Mouse (Mus musculus): ENCODE data around the gene Rfng. TPM values are rescaled to one million over a fixed set of nuclear protein-coding genes. Genes with fewer than 3 reads are reported as not detected.

The Rfng gene
- polyA plus RNA-seq, 1 experiment from 2014 or later: 39.4 TPM

Other genes starting within 250 kb of the Rfng start
- 291 and 313 TPM in 2 replicates for gene Mcrip1, start 234.5 kb downstream of the Rfng start, polyA plus RNA-seq (2014; fragmentation: Nextera tagmentation; extraction: Ambion mirVana)
- gene Ppp1r27, start 233.1 kb downstream of the Rfng start, polyA plus RNA-seq (2014; fragmentation: Nextera tagmentation; extraction: Ambion mirVana): not detected in 2 replicates
- 325 and 332 TPM in 2 replicates for gene P4hb, start 211.0 kb downstream of the Rfng start, polyA plus RNA-seq (2014; fragmentation: Nextera tagmentation; extraction: Ambion mirVana)
- gene Arhgdia, start 202.6 kb downstream of the Rfng start, polyA plus RNA-seq (2014; fragmentation: Nextera tagmentation; extraction: Ambion mirVana): 449 and 481 TPM in 2 replicates
- 318 and 352 TPM in 2 replicates for gene Alyref, start 185.8 kb downstream of the Rfng start, polyA plus RNA-seq (2014; fragmentation: Nextera tagmentation; extraction: Ambion mirVana)
- gene Anapc11, start 185.8 kb downstream of the Rfng start, polyA plus RNA-seq (2014; fragmentation: Nextera tagmentation; extraction: Ambion mirVana): 237 and 281 TPM in 2 replicates
- 0.46 and 0.98 TPM in 2 replicates for gene Npb, start 175.7 kb downstream of the Rfng start, polyA plus RNA-seq (2014; fragmentation: Nextera tagmentation; extraction: Ambion mirVana)
- gene Pcyt2, start 166.3 kb downstream of the Rfng start, polyA plus RNA-seq (2014; fragmentation: Nextera tagmentation; extraction: Ambion mirVana): 113 and 134 TPM in 2 replicates
- 30.4 and 40.8 TPM in 2 replicates for gene Sirt7, start 159.0 kb downstream of the Rfng start, polyA plus RNA-seq (2014; fragmentation: Nextera tagmentation; extraction: Ambion mirVana)
- gene Mafg, start 150.6 kb downstream of the Rfng start, polyA plus RNA-seq (2014; fragmentation: Nextera tagmentation; extraction: Ambion mirVana): 20.0 and 23.6 TPM in 2 replicates
- 33.6 and 33.9 TPM in 2 replicates for gene Pycr1, start 140.4 kb downstream of the Rfng start, polyA plus RNA-seq (2014; fragmentation: Nextera tagmentation; extraction: Ambion mirVana)
- 0.38 and 0.48 TPM in 2 replicates for gene Myadml2, start 136.0 kb downstream of the Rfng start, polyA plus RNA-seq (2014; fragmentation: Nextera tagmentation; extraction: Ambion mirVana)
- gene Notum, start 123.0 kb downstream of the Rfng start, polyA plus RNA-seq (2014; fragmentation: Nextera tagmentation; extraction: Ambion mirVana): 0.36 and 0.61 TPM in 2 replicates
- 129 TPM in 2 replicates for gene Aspscr1, start 111.2 kb downstream of the Rfng start, polyA plus RNA-seq (2014; fragmentation: Nextera tagmentation; extraction: Ambion mirVana)
- 108 and 140 TPM in 2 replicates for gene Cenpx, start 70.5 kb downstream of the Rfng start, polyA plus RNA-seq (2014; fragmentation: Nextera tagmentation; extraction: Ambion mirVana)
- 39.0 and 59.5 TPM in 2 replicates for gene Lrrc45, start 70.3 kb downstream of the Rfng start, polyA plus RNA-seq (2014; fragmentation: Nextera tagmentation; extraction: Ambion mirVana)
- gene Rac3, start 62.7 kb downstream of the Rfng start, polyA plus RNA-seq (2014; fragmentation: Nextera tagmentation; extraction: Ambion mirVana): 110 and 119 TPM in 2 replicates
- 11.2 and 13.7 TPM in 2 replicates for gene Dcxr, start 56.9 kb downstream of the Rfng start, polyA plus RNA-seq (2014; fragmentation: Nextera tagmentation; extraction: Ambion mirVana)
- gene Cbr2, start 52.1 kb downstream of the Rfng start, polyA plus RNA-seq (2014; fragmentation: Nextera tagmentation; extraction: Ambion mirVana): 0.98 and 1.1 TPM in 2 replicates
- 3.8 and 3.9 TPM in 2 replicates for gene Hmga1b, start 21.4 kb downstream of the Rfng start, polyA plus RNA-seq (2014; fragmentation: Nextera tagmentation; extraction: Ambion mirVana)
- 348 and 350 TPM in 2 replicates for gene Gps1, start 65 bp upstream of the Rfng start, polyA plus RNA-seq (2014; fragmentation: Nextera tagmentation; extraction: Ambion mirVana)
- 53.5 and 58.6 TPM in 2 replicates for gene Dus1l, start 12.2 kb upstream of the Rfng start, polyA plus RNA-seq (2014; fragmentation: Nextera tagmentation; extraction: Ambion mirVana)
- 84.2 and 102 TPM in 2 replicates for gene Fasn, start 40.3 kb upstream of the Rfng start, polyA plus RNA-seq (2014; fragmentation: Nextera tagmentation; extraction: Ambion mirVana)
- gene Ccdc57, start 148.7 kb upstream of the Rfng start, polyA plus RNA-seq (2014; fragmentation: Nextera tagmentation; extraction: Ambion mirVana): 5.0 and 6.5 TPM in 2 replicates
- gene Slc16a3, start 164.3 kb upstream of the Rfng start, polyA plus RNA-seq (2014; fragmentation: Nextera tagmentation; extraction: Ambion mirVana): 3.8 and 5.6 TPM in 2 replicates
- 51.5 and 59.6 TPM in 2 replicates for gene Csnk1d, start 207.1 kb upstream of the Rfng start, polyA plus RNA-seq (2014; fragmentation: Nextera tagmentation; extraction: Ambion mirVana)